Mouse (Mus musculus) gastrocnemius, postnatal 4 days (tissue): ENCODE results near the gene Rere. TPM values are rescaled to one million over a fixed set of nuclear protein-coding genes. Genes with fewer than 3 reads are reported as not detected.
"Not testable (repeated sequence)": the region's sequence is repeated elsewhere in the genome, so short reads cannot be mapped to it uniquely, and the experiment has no call there.

Experiments
- DNase-seq, 2 experiments: peaks; one replicate each; pipeline ENCODE4 v3.0.0; 2021 to 2022; ENCODE audit warnings: low spot score in 2 of 2, mixed read lengths in 2 of 2
- total RNA-seq, 2 experiments: library from RNA; stranded (reverse); gene quantifications; 2 replicates each; pipeline ENCODE4 v1.2.3; 2021

Rere gene
- total RNA-seq, 2 experiments from 2014 or later: 68.1 to 70.3 TPM

GRCm38 (mm10) chr4:150281891-150282630 lies 615 bp downstream of the Rere start:
- peak in 1 of 2 experiments; percentile 60 for DNase-seq

- no peak for DNase-seq
These were observed 1.3 kb downstream of the Rere start for GRCm38 (mm10) chr4:150282631-150283334.

GRCm38 (mm10) chr4:150283335-150283638 lies 1.8 kb downstream of the Rere start:
- no peak for DNase-seq

GRCm38 (mm10) chr4:150283993-150284392 lies 2.5 kb downstream of the Rere start:
- no peak for DNase-seq

- no peak for DNase-seq
These were observed 5.5 kb downstream of the Rere start for GRCm38 (mm10) chr4:150286980-150287379.

- DNase-seq: not testable (repeated sequence)
These were observed 6.0 kb downstream of the Rere start for GRCm38 (mm10) chr4:150287463-150287862.

GRCm38 (mm10) chr4:150291900-150292299 lies 10.5 kb downstream of the Rere start:
- DNase-seq: no peak

GRCm38 (mm10) chr4:150294870-150295269 lies 13.4 kb downstream of the Rere start:
- no peak for DNase-seq

GRCm38 (mm10) chr4:150295966-150296365 lies 14.5 kb downstream of the Rere start:
- no peak for DNase-seq

- no peak for DNase-seq
These were observed 21.3 kb downstream of the Rere start for GRCm38 (mm10) chr4:150302726-150303125.

GRCm38 (mm10) chr4:150306701-150307100 lies 25.3 kb downstream of the Rere start:
- no peak for DNase-seq

GRCm38 (mm10) chr4:150307226-150307625 lies 25.8 kb downstream of the Rere start:
- DNase-seq: no peak

GRCm38 (mm10) chr4:150311431-150311830 lies 30.0 kb downstream of the Rere start:
- no peak for DNase-seq

- no peak for DNase-seq
These were observed 31.2 kb downstream of the Rere start for GRCm38 (mm10) chr4:150312646-150313045.

GRCm38 (mm10) chr4:150315301-150315700 lies 33.9 kb downstream of the Rere start:
- no peak for DNase-seq

GRCm38 (mm10) chr4:150316546-150316945 lies 35.1 kb downstream of the Rere start:
- DNase-seq: no peak

GRCm38 (mm10) chr4:150325046-150325801 lies 43.8 kb downstream of the Rere start:
- no peak for DNase-seq

GRCm38 (mm10) chr4:150326005-150326404 lies 44.6 kb downstream of the Rere start:
- DNase-seq: no peak

- no peak for DNase-seq
These were observed 46.0 kb downstream of the Rere start for GRCm38 (mm10) chr4:150327476-150327875.

GRCm38 (mm10) chr4:150333927-150334682 lies 52.7 kb downstream of the Rere start:
- DNase-seq: no peak

- DNase-seq: no peak
These were observed 55.8 kb downstream of the Rere start for GRCm38 (mm10) chr4:150337260-150337659.
